Mouse (Mus musculus): ENCODE measurements around the gene Serpinf1.

Gene Serpinf1

DNA sequence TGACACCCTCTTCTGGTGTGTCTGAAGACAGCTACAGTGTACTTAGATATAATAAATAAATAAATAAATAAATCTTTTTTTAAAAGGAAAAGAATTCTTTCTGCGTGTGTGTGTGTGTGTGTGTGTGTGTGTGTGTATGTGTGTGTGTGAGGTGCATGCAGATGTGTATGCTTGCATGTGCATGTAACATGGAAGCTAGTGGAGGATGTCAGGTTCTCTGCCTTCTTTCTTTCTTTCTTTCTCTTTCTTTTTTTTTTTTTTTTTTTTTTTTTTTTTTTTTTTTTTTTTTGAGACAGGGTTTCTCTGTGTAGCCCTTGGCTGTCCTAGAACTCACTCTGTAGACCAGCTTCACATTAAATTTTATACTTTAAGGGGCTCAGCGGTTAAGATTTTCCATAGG is 43.7 kb downstream of the Serpinf1 start:
- intact Hi-C loops (cut with DNase I) = loop anchor here (10.0 kb wide), 1 partner anchor 74 kb away; no protein-coding TSS in a partner anchor

DNA sequence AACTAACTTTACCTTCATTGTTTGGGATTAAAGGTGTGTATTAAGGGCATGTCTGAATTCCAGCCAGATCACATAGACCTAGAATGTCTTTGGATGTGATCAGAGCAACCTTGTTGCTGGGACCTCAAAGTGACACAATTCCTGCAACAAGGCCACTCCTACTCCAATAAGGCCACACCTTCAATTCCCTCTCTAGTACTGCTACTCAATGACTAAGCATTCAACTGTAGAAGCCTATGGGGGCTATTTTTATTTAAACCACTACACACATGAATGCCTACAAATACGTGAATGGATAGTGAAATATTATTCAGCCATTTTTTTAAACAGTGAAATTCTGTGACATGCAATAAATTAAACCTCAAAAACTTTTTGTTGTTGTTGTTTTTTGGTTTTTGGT is 45.4 kb downstream of the Serpinf1 start:
- intact Hi-C loops (cut with DNase I) = loop anchor here (10.0 kb wide), 1 partner anchor 72 kb away; no protein-coding TSS in a partner anchor

Small RNA genes lying within 50 kb of the gene (microRNA-seq; reads per million reads assigned to microRNA genes)
- gene Mir22 = 11,542 to 28,047 reads per million in 2 experiments
